In the genomic region with DNA sequence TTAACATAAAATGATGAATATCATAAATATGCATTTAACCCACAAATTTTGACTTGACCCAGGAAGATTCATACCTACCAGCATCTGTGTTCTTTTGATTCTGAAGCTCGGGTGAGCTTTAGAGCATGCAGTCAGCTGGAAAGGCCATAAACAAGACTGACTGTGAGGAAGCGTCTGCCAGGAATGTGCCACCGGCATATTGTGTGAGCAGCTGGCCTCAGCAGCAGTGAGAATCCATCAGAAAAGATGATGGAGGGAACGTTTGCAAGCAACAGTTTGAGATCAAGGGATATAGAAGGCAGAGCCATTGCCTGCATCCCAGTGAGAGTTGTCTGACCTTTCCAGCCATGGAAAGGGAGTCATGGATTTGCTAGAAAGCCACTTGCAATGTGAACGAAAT, we compare ENCODE assay signal across 11 mouse cellular contexts.
DNase-seq lines count a peak whose midpoint lies in the region; ATAC-seq lines count a peak whose summit lies in the region.
"Had no signal": no experiment of that assay in that cellular context is flagged by ENCODE, and none has a peak within 500 bp of the region (broad histone marks: within the 10 kb centered on the region; RNA-seq: fewer than 3 reads in every experiment).

No protein-coding gene starts in this region.

- H3K9ac ChIP-seq in forebrain, embryonic 15.5 days (replicated peaks) = no peak overlapping the region
- no peak overlapping the region for H3K9ac ChIP-seq in forebrain, embryonic 12.5 days
- no peak overlapping the region for H3K9ac ChIP-seq in lung, embryonic 16.5 days (ENCODE audit: low read length)
- H3K9ac ChIP-seq: heart, embryonic 13.5 days; liver, embryonic 14.5 days had no signal

- H3K4me3 ChIP-seq in forebrain, embryonic 15.5 days = no peak overlapping the region
- H3K4me3 ChIP-seq in forebrain, embryonic 12.5 days (replicated peaks) = no peak overlapping the region
- no peak overlapping the region for H3K4me3 ChIP-seq in lung, embryonic 16.5 days (ENCODE audit: low read length)
- H3K4me3 ChIP-seq: heart, embryonic 13.5 days had no signal

- no peaks in the 10 kb centered on the region for H3K9me3 ChIP-seq in forebrain, embryonic 15.5 days
- no peaks in the 10 kb centered on the region for H3K9me3 ChIP-seq in forebrain, embryonic 12.5 days
- H3K9me3 ChIP-seq in lung, embryonic 16.5 days (ENCODE audit: control insufficient read depth, low read length) = no peaks in the 10 kb centered on the region
- H3K9me3 ChIP-seq: heart, embryonic 13.5 days had no signal

- no peaks in the 10 kb centered on the region for H3K27me3 ChIP-seq in forebrain, embryonic 15.5 days
- no peaks in the 10 kb centered on the region for H3K27me3 ChIP-seq in forebrain, embryonic 12.5 days
- no peaks in the 10 kb centered on the region for H3K27me3 ChIP-seq in lung, embryonic 16.5 days (ENCODE audit: control insufficient read depth, insufficient read depth, low read depth, low read length)
- H3K27me3 ChIP-seq: heart, embryonic 13.5 days had no signal

- 59% methylated on average over 5 of the region's 5 CpGs for WGBS in forebrain, embryonic 15.5 days
- 76% methylated on average over 5 of the region's 5 CpGs for WGBS in forebrain, embryonic 12.5 days
- WGBS in lung, embryonic 16.5 days = 36% methylated on average over 5 of the region's 5 CpGs

- ATAC-seq in forebrain, embryonic 15.5 days (replicated peaks) = peak; percentile 70; the same call in 1 of the 2 replicates
- no peak for ATAC-seq in forebrain, embryonic 12.5 days (ENCODE audit: low FRiP score)
- peak; percentile 43; the same call in 1 of the 2 replicates for ATAC-seq in lung, embryonic 16.5 days (ENCODE audit: low read depth)

- DNase-seq in lung, postnatal 25 days (ENCODE audit: low spot score) = no peak
- DNase-seq in embryo, embryonic 10.5 days (ENCODE audit: low spot score) = peak; percentile 0
- peak; percentile 50 to 53 for DNase-seq in layer of hippocampus, postnatal 36 days
- no peak for DNase-seq in gastrocnemius, postnatal 25 days
- no peak for DNase-seq in urinary bladder, postnatal 25 days (ENCODE audit: low spot score)
- DNase-seq: right cerebral cortex, adult 18-20 months had no signal

- H3K4me1 ChIP-seq in forebrain, embryonic 15.5 days = peaks cover 5% of the 10 kb centered on the region
- H3K4me1 ChIP-seq in forebrain, embryonic 12.5 days = no peaks in the 10 kb centered on the region
- H3K4me1 ChIP-seq in lung, embryonic 16.5 days (replicated peaks; ENCODE audit: control insufficient read depth, insufficient read depth, low read length) = no peaks in the 10 kb centered on the region
- H3K4me1 ChIP-seq: heart, embryonic 13.5 days had no signal

- H3K36me3 ChIP-seq in forebrain, embryonic 15.5 days = no peaks in the 10 kb centered on the region
- H3K36me3 ChIP-seq in forebrain, embryonic 12.5 days (replicated peaks) = no peaks in the 10 kb centered on the region
- no peaks in the 10 kb centered on the region for H3K36me3 ChIP-seq in lung, embryonic 16.5 days (ENCODE audit: control insufficient read depth, insufficient read depth, low read length)
- H3K36me3 ChIP-seq: heart, embryonic 13.5 days had no signal

- H3K27ac ChIP-seq in forebrain, embryonic 15.5 days (replicated peaks) = no peak overlapping the region
- H3K27ac ChIP-seq in forebrain, embryonic 12.5 days = no peak overlapping the region
- H3K27ac ChIP-seq in lung, embryonic 16.5 days (ENCODE audit: low read length) = no peak overlapping the region
- H3K27ac ChIP-seq: heart, embryonic 13.5 days; liver, embryonic 14.5 days had no signal

- H3K4me2 ChIP-seq in forebrain, embryonic 15.5 days (replicated peaks) = no peak overlapping the region
- H3K4me2 ChIP-seq in forebrain, embryonic 12.5 days = no peak overlapping the region
- H3K4me2 ChIP-seq in lung, embryonic 16.5 days (ENCODE audit: low read depth, low read length) = no peak overlapping the region
- H3K4me2 ChIP-seq: heart, embryonic 13.5 days had no signal

Comparison
In these comparisons a context has a peak if more than half of its experiments do, and no peak if none do; other contexts are left out.
1. DNase-seq: peak in embryo, embryonic 10.5 days (single experiment) and layer of hippocampus, postnatal 36 days (2 of 2); none in lung, postnatal 25 days (single experiment), gastrocnemius, postnatal 25 days (single experiment) and urinary bladder, postnatal 25 days (single experiment).